Mouse (Mus musculus) liver, embryonic 14.5 days (tissue): Measurements from ENCODE around the gene Dhrs13. TPM values are rescaled to one million over a fixed set of nuclear protein-coding genes. Genes with fewer than 3 reads are reported as not detected.

ENCODE experiments used
- ATAC-seq: fragments of 200-750 bp; cut with Nextera tagmentation; 2 replicates; pipeline ENCODE4 v1.8.0; 2017; ENCODE audit warnings: moderate number of reproducible peaks, mild to moderate bottlenecking, moderate library complexity; ENCODE audit not compliant: insufficient read depth
- DNase-seq, 3 experiments: peaks; one replicate each; pipeline ENCODE4 v3.0.0-alpha.2; 2012 to 2013; ENCODE audit warnings: low read depth in 3 of 3, low spot score in 3 of 3
- H3K27ac ChIP-seq: fragments of 300-500 bp; sonication (generic); 2 replicates; pipeline ENCODE4 v1.5.1; 2014; ENCODE audit warnings: moderate library complexity, mild to moderate bottlenecking, control low read depth, inconsistent platforms
- H3K27me3 ChIP-seq: fragments of 300-500 bp; sonication (generic); 2 replicates; pipeline ENCODE4 v1.6.1; 2014; ENCODE audit warnings: mild to moderate bottlenecking, low read length, moderate library complexity; ENCODE audit not compliant: control insufficient read depth, insufficient read depth
- H3K36me3 ChIP-seq: fragments of 300-500 bp; sonication (generic); replicated peaks from 2 replicates; pipeline ENCODE4 v1.6.1; 2014; ENCODE audit warnings: low read depth; ENCODE audit not compliant: control insufficient read depth, insufficient read depth
- H3K4me1 ChIP-seq, 2 experiments: fragments of 200-500 bp in 1 of 2; fragments of 300-500 bp in 1 of 2; sonication (generic) in 1 of 2; replicated peaks; 2 replicates each; pipeline ENCODE4 v1.6.1; 2012 to 2014; ENCODE audit warnings: antibody characterized with exemption in 1 of 2, inconsistent platforms in 1 of 2, low read length in 1 of 2; ENCODE audit not compliant: control insufficient read depth in 2 of 2, insufficient read depth in 2 of 2
- H3K4me2 ChIP-seq: fragments of 300-500 bp; sonication (generic); 2 replicates; pipeline ENCODE4 v1.6.1; 2014; ENCODE audit warnings: low read depth, mild to moderate bottlenecking, control low read depth, moderate library complexity
- H3K4me3 ChIP-seq, 2 experiments: fragments of 200-500 bp in 1 of 2; fragments of 300-500 bp in 1 of 2; sonication (generic) in 1 of 2; 2 replicates each; pipeline ENCODE4 v1.5.1; 2012 to 2014; ENCODE audit warnings: low read depth in 2 of 2, low read length in 2 of 2, mild to moderate bottlenecking in 2 of 2, control low read depth in 1 of 2, inconsistent platforms in 1 of 2, moderate library complexity in 1 of 2; ENCODE audit not compliant: insufficient read depth in 1 of 2
- H3K9ac ChIP-seq: fragments of 300-500 bp; sonication (generic); replicated peaks from 2 replicates; pipeline ENCODE4 v1.6.1; 2014; ENCODE audit warnings: mild to moderate bottlenecking, control low read depth, moderate library complexity
- H3K9me3 ChIP-seq: fragments of 300-500 bp; sonication (generic); 2 replicates; pipeline ENCODE4 v1.6.1; 2016; ENCODE audit warnings: low read length, mixed read lengths; ENCODE audit not compliant: control insufficient read depth
- CTCF ChIP-seq: IDR thresholded peaks from 2 replicates; pipeline ENCODE4 v1.5.1; 2016; ENCODE audit warnings: antibody characterized with exemption, low read depth, control low read depth
- EP300 ChIP-seq: IDR thresholded peaks from 2 replicates; pipeline ENCODE4 v1.6.1; 2016; ENCODE audit warnings: antibody characterized with exemption, low read depth
- WGBS: fragments of 180-500 bp; shearing (Covaris S2); extraction: QIAGEN DNeasy Blood & Tissue Kit; methylation state at CpG from one replicate; pipeline ENCODE4 v1.1.7; 2014; ENCODE audit not compliant: insufficient replicate concordance; 5-methylcytosine and 5-hydroxymethylcytosine counted together
- microRNA counts: library from miRNA; unstranded; fragments of <30 nt; microRNA quantifications from one replicate; lab custom pipeline; 2016
- microRNA-seq: library from miRNA; unstranded; fragments of <30 nt; microRNA quantifications from one replicate; pipeline ENCODE4, GENCODE M21; 2016
- polyA plus RNA-seq, 2 experiments: library from polyadenylated mRNA; depleted of rRNA in 1 of 2; stranded (reverse) in 1 of 2; unstranded in 1 of 2; fragments of >200 nt; fragmentation: Nextera tagmentation in 1 of 2; extraction: Ambion mirVana in 1 of 2; gene quantifications; 2 replicates each; pipeline versions ENCODE4 v1.2.1 to v1.2.3; 2012 to 2014

Dhrs13 gene
- polyA plus RNA-seq, 2 experiments, result 8.6 to 17.8 TPM

DNA sequence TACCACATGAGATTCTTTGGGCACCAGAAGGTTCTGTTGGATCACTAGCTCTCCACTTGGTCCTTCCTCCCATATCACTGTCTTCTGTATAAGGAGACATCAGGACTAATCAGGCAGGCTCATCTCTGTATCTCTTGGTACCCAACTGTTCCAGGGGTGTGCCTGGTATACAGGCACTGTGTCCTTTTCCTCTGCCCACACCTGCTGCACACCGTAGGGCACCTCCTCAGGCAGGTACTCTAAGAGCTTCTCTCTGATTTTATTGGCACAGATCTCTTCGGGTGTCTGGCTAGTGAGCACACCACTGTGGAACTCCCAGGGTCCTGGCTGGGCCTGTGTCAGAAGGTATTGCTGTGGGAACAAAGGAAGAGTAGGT is 42.2 kb downstream of the Dhrs13 start:
- Histone ChIP-seq H3K9me3 (no peaks in the 10 kb centered on the region), H3K4me2 (peak overlapping the region; percentile 95), H3K27me3 (no peaks in the 10 kb centered on the region), H3K36me3 (peaks cover 30% of the 10 kb centered on the region), H3K4me3 (peak overlapping the region; percentile 69 to 80), H3K27ac (peak overlapping the region; percentile 98), H3K9ac (peak overlapping the region; percentile 90), H3K4me1 (peaks cover 22 to 38% of the 10 kb centered on the region in 2 experiments)
- ATAC-seq (peak; percentile 64), DNase-seq (no peak)
- WGBS, result 34% methylated on average over 2 of the region's 2 CpGs
- TF ChIP-seq EP300 (no peak; the same call in none of the 2 replicates), CTCF (no peak)

DNA sequence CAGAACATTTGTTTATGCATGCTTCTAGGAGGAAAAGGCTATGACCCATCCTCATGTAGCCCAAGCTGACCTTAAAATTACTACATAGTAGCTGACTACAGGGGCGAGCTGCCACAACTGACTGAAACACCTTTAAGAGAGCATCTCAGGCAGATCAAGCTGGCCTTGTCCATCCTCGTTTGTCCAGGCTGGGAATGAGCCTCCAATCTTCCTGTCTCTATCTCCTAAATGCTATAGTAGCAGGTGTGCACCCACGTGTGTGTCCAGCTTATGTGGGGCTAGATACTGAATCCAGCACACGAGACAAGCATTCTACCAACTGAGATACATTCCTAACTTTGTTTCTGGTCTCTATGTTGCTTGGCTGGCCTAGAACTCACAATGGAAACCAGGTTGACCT is 42.6 kb downstream of the Dhrs13 start:
- Histone ChIP-seq H3K27me3 (no peaks in the 10 kb centered on the region), H3K4me1 (peaks cover 24 to 38% of the 10 kb centered on the region in 2 experiments), H3K9ac (peak overlapping the region; percentile 90), H3K27ac (peak overlapping the region; percentile 98), H3K4me3 (peak overlapping the region; percentile 69 to 80), H3K36me3 (peaks cover 30% of the 10 kb centered on the region), H3K9me3 (no peaks in the 10 kb centered on the region), H3K4me2 (peak overlapping the region; percentile 95)
- DNase-seq (no peak), ATAC-seq (no peak)
- TF ChIP-seq EP300, result no peak
- no peak for TF ChIP-seq CTCF
- WGBS, result 46% methylated on average over 4 of the region's 4 CpGs

DNA sequence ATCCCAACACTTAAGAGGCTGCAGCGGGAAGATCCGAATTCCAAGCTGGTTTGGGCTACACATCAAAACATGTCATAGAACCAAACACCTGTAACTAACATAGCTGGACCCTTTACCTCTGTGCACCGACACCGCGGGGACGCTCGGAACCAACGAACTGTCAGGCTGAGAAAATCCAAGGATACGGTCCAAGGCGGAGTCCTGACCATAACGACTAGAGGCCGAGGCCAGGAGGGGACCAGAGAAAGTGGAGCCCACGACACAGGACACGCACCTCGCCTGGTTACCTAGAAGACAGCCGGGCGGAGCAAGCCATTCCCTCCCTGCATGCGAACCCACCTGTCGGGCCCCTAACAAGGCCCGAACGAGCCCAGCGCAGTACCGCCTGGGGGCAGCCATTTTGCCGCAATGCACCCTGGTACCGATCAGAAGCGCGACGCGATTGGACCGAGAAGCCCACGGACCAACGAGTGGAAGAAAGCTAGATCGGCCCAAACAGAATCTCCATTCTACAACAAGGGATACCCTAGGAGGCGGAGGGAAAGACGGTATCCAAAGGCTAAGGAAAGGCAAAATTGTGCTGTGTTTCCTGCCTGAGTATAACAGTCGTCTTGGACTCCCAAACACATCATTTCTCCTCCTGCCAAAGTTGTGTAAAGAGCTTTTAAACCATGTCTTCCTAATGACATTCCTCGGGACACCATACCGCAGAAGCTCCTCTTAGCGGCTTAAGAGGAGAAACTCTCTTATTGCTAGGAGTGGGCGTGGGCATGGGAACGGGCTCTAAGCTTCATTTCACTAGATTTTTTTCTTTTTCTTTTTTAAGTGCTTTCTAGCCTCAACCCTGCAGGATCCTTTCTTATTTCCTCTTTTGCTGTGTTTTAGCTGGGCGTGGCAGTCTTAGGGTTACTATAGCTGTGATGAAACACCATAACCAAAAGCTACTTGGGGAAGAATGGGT is 48.2 kb downstream of the Dhrs13 start, which contains the start of gene Eral1:
Gene Eral1 (minus strand): TSS at position 423 of the 961 bp plus-strand sequence.
- peak; percentile 88 for ATAC-seq
- peak in 2 of 3 experiments; percentile 75 for DNase-seq
- H3K9ac ChIP-seq, result peak within 1 kb of the TSS; percentile 92
- no peaks in the 10 kb centered on the region for H3K27me3 ChIP-seq
- peaks cover 16% of the 10 kb centered on the region for H3K36me3 ChIP-seq
- H3K4me2 ChIP-seq, result peak within 1 kb of the TSS; percentile 83
- no peaks in the 10 kb centered on the region for H3K9me3 ChIP-seq
- peak within 1 kb of the TSS; percentile 49 for H3K27ac ChIP-seq
- under 1% methylated on average over 42 of the region's 42 CpGs for WGBS
- peak within 1 kb of the TSS; percentile 70 to 89 for H3K4me3 ChIP-seq
- no peak for TF ChIP-seq CTCF
- 0 out of 2 replicates have a peak, but pooled peaks have one; percentile 22 for TF ChIP-seq EP300
- H3K4me1 ChIP-seq, result peaks cover 16 to 17% of the 10 kb centered on the region in 2 experiments

DNA sequence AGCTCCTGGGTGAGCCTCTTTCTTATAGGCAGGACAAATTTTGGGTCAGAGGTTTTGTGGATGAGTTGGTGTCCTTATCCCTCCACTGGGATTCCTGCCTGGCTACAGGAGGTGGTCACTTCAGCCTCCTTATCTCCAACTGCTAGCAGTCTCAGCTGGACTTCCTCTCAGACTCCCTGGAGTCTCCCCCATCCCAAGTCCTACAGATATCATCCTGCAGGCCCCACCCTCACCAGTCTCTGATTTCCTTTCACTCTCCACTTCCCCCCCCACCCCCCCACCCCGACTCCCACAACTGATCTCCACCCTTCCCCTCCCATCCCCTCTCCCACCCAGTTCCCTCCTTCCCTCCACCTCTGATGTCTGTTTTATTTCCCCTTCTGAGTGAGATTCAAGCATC is 51.5 kb downstream of the Dhrs13 start:
- Histone ChIP-seq H3K9ac (no peak overlapping the region), H3K4me2 (no peak overlapping the region)

DNA sequence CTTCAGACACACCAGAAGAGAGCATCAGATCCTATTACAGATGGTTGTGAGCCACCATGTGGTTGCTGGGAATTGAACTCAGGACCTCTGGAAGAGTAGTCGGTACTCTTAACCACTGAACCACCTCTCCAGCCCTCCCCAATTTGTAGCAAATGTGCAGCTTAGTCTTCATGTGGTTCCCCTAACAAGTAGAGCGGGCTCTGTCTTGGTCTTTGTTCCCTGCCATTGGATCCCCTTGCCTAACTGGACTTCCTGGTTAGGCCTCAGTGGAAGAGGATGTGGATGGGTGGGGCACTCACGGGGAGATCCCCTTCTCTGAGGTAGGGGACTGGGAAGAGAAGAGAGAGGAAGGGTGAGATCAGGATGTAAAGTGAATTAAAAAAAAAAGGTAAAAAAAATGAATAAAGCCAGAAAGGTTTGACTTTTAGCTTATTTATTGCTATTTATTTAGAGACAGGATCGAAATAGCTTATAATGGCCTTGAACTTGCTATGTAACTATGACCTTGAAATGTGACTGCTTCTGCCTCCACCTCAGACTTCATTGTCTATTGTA is 54.9 kb downstream of the Dhrs13 start:
- no peak for TF ChIP-seq EP300
- no peak for TF ChIP-seq CTCF
- H3K27me3 ChIP-seq, result no peaks in the 10 kb centered on the region
- H3K9me3 ChIP-seq, result no peaks in the 10 kb centered on the region
- H3K36me3 ChIP-seq, result no peaks in the 10 kb centered on the region
- WGBS, result 71% methylated on average over 4 of the region's 4 CpGs
- no peaks in the 10 kb centered on the region for H3K4me1 ChIP-seq
- H3K4me3 ChIP-seq, result no peak overlapping the region
- H3K9ac ChIP-seq, result no peak overlapping the region
- H3K4me2 ChIP-seq, result no peak overlapping the region
- H3K27ac ChIP-seq, result no peak overlapping the region
- ATAC-seq, result no peak
- DNase-seq, result no peak

More for the DNA sequence above, 51.5 kb downstream of the Dhrs13 start:
- DNase-seq (no peak), ATAC-seq (no peak)
- H3K4me1 ChIP-seq, result peaks cover 10 to 13% of the 10 kb centered on the region in 2 experiments
- TF ChIP-seq EP300 (no peak), CTCF (no peak)
- no peaks in the 10 kb centered on the region for H3K36me3 ChIP-seq
- 7% methylated on average over 1 of the region's 1 CpGs for WGBS
- H3K4me3 ChIP-seq, result no peak overlapping the region
- H3K9me3 ChIP-seq, result no peaks in the 10 kb centered on the region
- H3K27ac ChIP-seq, result no peak overlapping the region
- no peaks in the 10 kb centered on the region for H3K27me3 ChIP-seq

MicroRNAs within 50 kb of the gene (microRNA counts, 519-probe panel; counts per million panel counts)
- microRNA mmu-miR-144 (lab: Ali Mortazavi, UCI) (11,254 counts per million, percentile 100 among the panel's probes with 10 or more counts), microRNA mmu-miR-451 (lab: Ali Mortazavi, UCI) (9,283 counts per million, percentile 94 among the panel's probes with 10 or more counts)

Small RNA genes lying within 50 kb of the gene (microRNA-seq; reads per million reads assigned to microRNA genes)
- gene Mir144 (12,278 reads per million, percentile 93 among the genes with 10 or more reads in this experiment), gene Mir451a (not detected), gene Mir451b (not detected)

Other genes starting within 250 kb of the Dhrs13 start
- gene Gm10277, start 244.5 kb upstream of the Dhrs13 start, polyA plus RNA-seq (2012; rRNA removed), result not detected in 2 replicates
- 0.11 and 0.18 TPM in 2 replicates for gene Gm10277, start 244.5 kb upstream of the Dhrs13 start, polyA plus RNA-seq (2014; fragmentation: Nextera tagmentation; extraction: Ambion mirVana)
- 15.4 and 15.6 TPM in 2 replicates for gene Pipox, start 138.2 kb upstream of the Dhrs13 start, polyA plus RNA-seq (2012; rRNA removed)
- gene Pipox, start 138.2 kb upstream of the Dhrs13 start, polyA plus RNA-seq (2014; fragmentation: Nextera tagmentation; extraction: Ambion mirVana), result 14.1 and 15.6 TPM in 2 replicates
- 0.03 and 0.37 TPM in 2 replicates for gene Sez6, start 101.5 kb upstream of the Dhrs13 start, polyA plus RNA-seq (2012; rRNA removed)
- 0.05 TPM in 1 of 2 replicates, not detected in the other for gene Sez6, start 101.5 kb upstream of the Dhrs13 start, polyA plus RNA-seq (2014; fragmentation: Nextera tagmentation; extraction: Ambion mirVana)
- 19.0 and 19.2 TPM in 2 replicates for gene Phf12, start 49.5 kb upstream of the Dhrs13 start, polyA plus RNA-seq (2012; rRNA removed)
- 4.3 and 5.7 TPM in 2 replicates for gene Phf12, start 49.5 kb upstream of the Dhrs13 start, polyA plus RNA-seq (2014; fragmentation: Nextera tagmentation; extraction: Ambion mirVana)
- gene Flot2, start 5.7 kb downstream of the Dhrs13 start, polyA plus RNA-seq (2012; rRNA removed), result 17.9 and 18.3 TPM in 2 replicates
- 16.7 and 20.4 TPM in 2 replicates for gene Flot2, start 5.7 kb downstream of the Dhrs13 start, polyA plus RNA-seq (2014; fragmentation: Nextera tagmentation; extraction: Ambion mirVana)
- 9.8 and 10.2 TPM in 2 replicates for gene Eral1, start 48.1 kb downstream of the Dhrs13 start, polyA plus RNA-seq (2012; rRNA removed)
- gene Eral1, start 48.1 kb downstream of the Dhrs13 start, polyA plus RNA-seq (2014; fragmentation: Nextera tagmentation; extraction: Ambion mirVana), result 14.9 and 16.6 TPM in 2 replicates
- gene Fam222b, start 62.4 kb downstream of the Dhrs13 start, polyA plus RNA-seq (2012; rRNA removed), result 2.5 and 3.1 TPM in 2 replicates
- gene Fam222b, start 62.4 kb downstream of the Dhrs13 start, polyA plus RNA-seq (2014; fragmentation: Nextera tagmentation; extraction: Ambion mirVana), result 3.8 and 4.1 TPM in 2 replicates
- gene Traf4, start 133.3 kb downstream of the Dhrs13 start, polyA plus RNA-seq (2012; rRNA removed), result 35.1 and 39.9 TPM in 2 replicates
- 17.1 and 18.0 TPM in 2 replicates for gene Traf4, start 133.3 kb downstream of the Dhrs13 start, polyA plus RNA-seq (2014; fragmentation: Nextera tagmentation; extraction: Ambion mirVana)
- gene Nek8, start 144.4 kb downstream of the Dhrs13 start, polyA plus RNA-seq (2012; rRNA removed), result 9.8 and 10.6 TPM in 2 replicates
- gene Nek8, start 144.4 kb downstream of the Dhrs13 start, polyA plus RNA-seq (2014; fragmentation: Nextera tagmentation; extraction: Ambion mirVana), result 7.4 and 7.8 TPM in 2 replicates
- gene Tlcd1, start 144.4 kb downstream of the Dhrs13 start, polyA plus RNA-seq (2012; rRNA removed), result 47.4 and 69.6 TPM in 2 replicates
- gene Tlcd1, start 144.4 kb downstream of the Dhrs13 start, polyA plus RNA-seq (2014; fragmentation: Nextera tagmentation; extraction: Ambion mirVana), result 44.9 and 50.5 TPM in 2 replicates
- 628 and 1,347 TPM in 2 replicates for gene Rpl23a, start 151.3 kb downstream of the Dhrs13 start, polyA plus RNA-seq (2012; rRNA removed)
- 1,087 and 1,100 TPM in 2 replicates for gene Rpl23a, start 151.3 kb downstream of the Dhrs13 start, polyA plus RNA-seq (2014; fragmentation: Nextera tagmentation; extraction: Ambion mirVana)
- 7.1 and 7.7 TPM in 2 replicates for gene Rab34, start 156.2 kb downstream of the Dhrs13 start, polyA plus RNA-seq (2012; rRNA removed)
- 11.3 and 12.4 TPM in 2 replicates for gene Rab34, start 156.2 kb downstream of the Dhrs13 start, polyA plus RNA-seq (2014; fragmentation: Nextera tagmentation; extraction: Ambion mirVana)
- 0.08 and 0.16 TPM in 2 replicates for gene Proca1, start 161.1 kb downstream of the Dhrs13 start, polyA plus RNA-seq (2012; rRNA removed)
- 0.23 TPM in 1 of 2 replicates, not detected in the other for gene Proca1, start 161.1 kb downstream of the Dhrs13 start, polyA plus RNA-seq (2014; fragmentation: Nextera tagmentation; extraction: Ambion mirVana)
- 31.6 and 34.3 TPM in 2 replicates for gene Sdf2, start 213.5 kb downstream of the Dhrs13 start, polyA plus RNA-seq (2012; rRNA removed)
- gene Sdf2, start 213.5 kb downstream of the Dhrs13 start, polyA plus RNA-seq (2014; fragmentation: Nextera tagmentation; extraction: Ambion mirVana), result 30.7 and 30.8 TPM in 2 replicates
- gene Supt6, start 213.7 kb downstream of the Dhrs13 start, polyA plus RNA-seq (2012; rRNA removed), result 7.4 and 8.4 TPM in 2 replicates
- gene Supt6, start 213.7 kb downstream of the Dhrs13 start, polyA plus RNA-seq (2014; fragmentation: Nextera tagmentation; extraction: Ambion mirVana), result 7.4 and 7.8 TPM in 2 replicates
- 17.3 and 20.5 TPM in 2 replicates for gene 2610507B11Rik, start 229.5 kb downstream of the Dhrs13 start, polyA plus RNA-seq (2012; rRNA removed)
- gene 2610507B11Rik, start 229.5 kb downstream of the Dhrs13 start, polyA plus RNA-seq (2014; fragmentation: Nextera tagmentation; extraction: Ambion mirVana), result 26.5 and 32.8 TPM in 2 replicates